Mouse (Mus musculus) bone marrow macrophage, adult 2 months (primary cell): ENCODE data around the gene Gpr88.

Source experiments
- CTCF ChIP-seq: IDR thresholded peaks from 2 replicates; pipeline ENCODE4 v1.5.1; 2012; ENCODE audit warnings: low read depth, mild to moderate bottlenecking, low read length, moderate library complexity
- POLR2A ChIP-seq: IDR thresholded peaks from 2 replicates; pipeline ENCODE4 v1.6.1; 2012; ENCODE audit warnings: mild to moderate bottlenecking, low read depth, low read length, borderline replicate concordance

GRCm38 (mm10) chr3:116297170-116297569, 43.9 kb upstream of the Gpr88 start:
- TF ChIP-seq POLR2A (no peak), CTCF (no peak)
